Mouse (Mus musculus) myocyte (in vitro differentiated cells): ENCODE measurements around the gene Slc25a48. TPM values are rescaled to one million over a fixed set of nuclear protein-coding genes. Genes with fewer than 3 reads are reported as not detected.
A peak's percentile ranks its signal among the peaks of the same experiment; 100 is the strongest.

ENCODE experiments used
- H3K27me3 ChIP-seq: one replicate; pipeline ENCODE4 v1.6.1; 2011; ENCODE audit not compliant: control insufficient read depth, insufficient read depth, insufficient read length
- H3K36me3 ChIP-seq: one replicate; pipeline ENCODE4 v1.6.1; 2011; ENCODE audit not compliant: control insufficient read depth, insufficient read depth
- H3K4me2 ChIP-seq: one replicate; pipeline ENCODE4 v1.6.1; 2011; ENCODE audit warnings: low read depth, control low read depth
- H3K4me3 ChIP-seq: one replicate; pipeline ENCODE4 v1.5.1; 2011; ENCODE audit warnings: mild to moderate bottlenecking, control low read depth, moderate library complexity
- H3K79me2 ChIP-seq: one replicate; pipeline ENCODE4 v1.6.1; 2011; ENCODE audit not compliant: control insufficient read depth, insufficient read depth
- H3ac ChIP-seq: one replicate; pipeline ENCODE4 v1.6.1; 2011; ENCODE audit not compliant: control insufficient read depth, insufficient read length
- CEBPB ChIP-seq: IDR thresholded peaks from 2 replicates; pipeline ENCODE4 v1.6.1; 2011; ENCODE audit warnings: mild to moderate bottlenecking, moderate library complexity; ENCODE audit not compliant: poor library complexity, insufficient read depth, severe bottlenecking
- E2F4 ChIP-seq: IDR thresholded peaks from one replicate; pipeline ENCODE4 v1.6.1; 2011; ENCODE audit warnings: mild to moderate bottlenecking, control low read depth, moderate library complexity; ENCODE audit not compliant: insufficient read depth
- MAX ChIP-seq: IDR thresholded peaks from one replicate; pipeline ENCODE4 v1.6.1; 2011; ENCODE audit warnings: low read depth, mild to moderate bottlenecking, control low read depth
- MYOD1 ChIP-seq, 3 experiments: IDR thresholded peaks; one replicate each; pipeline ENCODE4 v1.6.1; 2011; ENCODE audit warnings: control low read depth in 2 of 3, low read depth in 2 of 3, mild to moderate bottlenecking in 2 of 3, moderate library complexity in 1 of 3; ENCODE audit not compliant: insufficient read length in 2 of 3, control insufficient read depth in 1 of 3
- MYOG ChIP-seq, 3 experiments: IDR thresholded peaks; one replicate each; pipeline ENCODE4 v1.6.1; 2011; ENCODE audit warnings: control low read depth in 2 of 3, low read depth in 2 of 3, mild to moderate bottlenecking in 2 of 3; ENCODE audit not compliant: insufficient read length in 2 of 3, control insufficient read depth in 1 of 3, insufficient read depth in 1 of 3
- POLR2A ChIP-seq: IDR thresholded peaks from one replicate; pipeline ENCODE4 v1.6.1; 2011; ENCODE audit warnings: low read depth, mild to moderate bottlenecking, control low read depth, moderate library complexity; ENCODE audit not compliant: insufficient read length
- POLR2AphosphoS2 ChIP-seq: IDR thresholded peaks from one replicate; pipeline ENCODE4 v1.6.1; 2011; ENCODE audit warnings: low read depth, control low read depth; ENCODE audit not compliant: insufficient read length
- REST ChIP-seq: IDR thresholded peaks from one replicate; pipeline ENCODE4 v1.6.1; 2011; ENCODE audit warnings: mild to moderate bottlenecking, control low read depth, moderate library complexity; ENCODE audit not compliant: insufficient read depth, insufficient read length
- SRF ChIP-seq: IDR thresholded peaks from one replicate; pipeline ENCODE4 v1.6.1; 2011; ENCODE audit warnings: low read depth; ENCODE audit not compliant: control insufficient read depth, insufficient read length
- TCF12 ChIP-seq: IDR thresholded peaks from one replicate; pipeline ENCODE4 v1.6.1; 2011; ENCODE audit warnings: mild to moderate bottlenecking, control low read depth; ENCODE audit not compliant: poor library complexity, insufficient read depth, severe bottlenecking
- TCF3 ChIP-seq: IDR thresholded peaks from one replicate; pipeline ENCODE4 v1.6.1; 2011; ENCODE audit warnings: low read depth, control low read depth; ENCODE audit not compliant: insufficient read length
- USF1 ChIP-seq: IDR thresholded peaks from one replicate; pipeline ENCODE4 v1.6.1; 2011; ENCODE audit warnings: low read depth, mild to moderate bottlenecking, control low read depth, moderate library complexity
- polyA plus RNA-seq: library from polyadenylated mRNA; unstranded; fragments of >200 nt; fragmentation: generic; extraction: Trizol; gene quantifications from one replicate; pipeline ENCODE4 v1.2.1, GENCODE M21; 2012; ENCODE audit warnings: missing spikeins

Slc25a48 gene
- polyA plus RNA-seq, 1 experiment = not detected

- Histone ChIP-seq H3K27me3 (peaks cover 7% of the 10 kb centered on the region), H3K4me3 (no peak overlapping the region), H3K36me3 (no peaks in the 10 kb centered on the region), H3K79me2 (no peaks in the 10 kb centered on the region), H3ac (no peak overlapping the region), H3K4me2 (no peak overlapping the region)
- TF ChIP-seq POLR2A (no peak), MYOD1 (IDR thresholded peaks at IDR 0.05; ENCODE audit: control insufficient read depth in 1 of 3, insufficient read length in 2 of 3, low read depth in 2 of 3) (peak in 1 of 3 experiments; percentile 28)
These were observed 33.8 kb downstream of the Slc25a48 start for GRCm38 (mm10) chr13:56471951-56472350.

- no peak overlapping the region for H3K4me3 ChIP-seq
- H3K79me2 ChIP-seq = no peaks in the 10 kb centered on the region
- TF ChIP-seq MAX = no peak
- TF ChIP-seq E2F4 = no peak
- TF ChIP-seq TCF3 = no peak
- no peak for TF ChIP-seq CEBPB
- no peak for TF ChIP-seq POLR2AphosphoS2
- TF ChIP-seq REST = no peak
- TF ChIP-seq POLR2A = no peak
- TF ChIP-seq SRF = no peak
- TF ChIP-seq MYOD1 (IDR thresholded peaks at IDR 0.05; ENCODE audit: control insufficient read depth in 1 of 3, insufficient read length in 2 of 3, low read depth in 2 of 3) = no peak
- no peak for TF ChIP-seq MYOG (IDR thresholded peaks at IDR 0.05; ENCODE audit: control insufficient read depth in 1 of 3, insufficient read depth in 1 of 3, insufficient read length in 2 of 3, low read depth in 2 of 3)
- no peak for TF ChIP-seq TCF12
- no peak for TF ChIP-seq USF1
- no peaks in the 10 kb centered on the region for H3K36me3 ChIP-seq
- no peak overlapping the region for H3K4me2 ChIP-seq
- no peak overlapping the region for H3ac ChIP-seq
- peaks cover 7% of the 10 kb centered on the region for H3K27me3 ChIP-seq
These were observed 34.5 kb downstream of the Slc25a48 start for GRCm38 (mm10) chr13:56472661-56473060.

- Histone ChIP-seq H3ac (no peak overlapping the region), H3K4me3 (no peak overlapping the region), H3K27me3 (no peaks in the 10 kb centered on the region), H3K79me2 (no peaks in the 10 kb centered on the region), H3K4me2 (no peak overlapping the region), H3K36me3 (no peaks in the 10 kb centered on the region)
- TF ChIP-seq MYOG (IDR thresholded peaks at IDR 0.05; ENCODE audit: control insufficient read depth in 1 of 3, insufficient read depth in 1 of 3, insufficient read length in 2 of 3, low read depth in 2 of 3) = no peak
- no peak for TF ChIP-seq TCF3
- no peak for TF ChIP-seq TCF12
- no peak for TF ChIP-seq POLR2AphosphoS2
- no peak for TF ChIP-seq SRF
- no peak for TF ChIP-seq MYOD1 (IDR thresholded peaks at IDR 0.05; ENCODE audit: control insufficient read depth in 1 of 3, insufficient read length in 2 of 3, low read depth in 2 of 3)
- TF ChIP-seq MAX = no peak
- no peak for TF ChIP-seq USF1
- no peak for TF ChIP-seq E2F4
- no peak for TF ChIP-seq CEBPB
- TF ChIP-seq REST = no peak
- TF ChIP-seq POLR2A = no peak
These were observed 37.2 kb downstream of the Slc25a48 start for GRCm38 (mm10) chr13:56475363-56475762.

- no peaks in the 10 kb centered on the region for H3K79me2 ChIP-seq
- H3ac ChIP-seq = no peak overlapping the region
- H3K36me3 ChIP-seq = no peaks in the 10 kb centered on the region
- H3K27me3 ChIP-seq = peaks cover 6% of the 10 kb centered on the region
- H3K4me3 ChIP-seq = no peak overlapping the region
- TF ChIP-seq USF1 (no peak), TCF12 (no peak), MYOG (IDR thresholded peaks at IDR 0.05; ENCODE audit: control insufficient read depth in 1 of 3, insufficient read depth in 1 of 3, insufficient read length in 2 of 3, low read depth in 2 of 3) (no peak), E2F4 (no peak), MYOD1 (IDR thresholded peaks at IDR 0.05; ENCODE audit: control insufficient read depth in 1 of 3, insufficient read length in 2 of 3, low read depth in 2 of 3) (no peak), POLR2A (no peak)
- peak overlapping the region; percentile 55 for H3K4me2 ChIP-seq
These were observed 38.6 kb downstream of the Slc25a48 start for GRCm38 (mm10) chr13:56476790-56477189.

- TF ChIP-seq MYOG (IDR thresholded peaks at IDR 0.05; ENCODE audit: control insufficient read depth in 1 of 3, insufficient read depth in 1 of 3, insufficient read length in 2 of 3, low read depth in 2 of 3) (no peak), TCF3 (no peak), REST (no peak), POLR2A (no peak), E2F4 (no peak), USF1 (no peak), TCF12 (no peak)
- Histone ChIP-seq H3K36me3 (no peaks in the 10 kb centered on the region), H3K79me2 (no peaks in the 10 kb centered on the region), H3K4me2 (peak overlapping the region; percentile 55), H3K4me3 (no peak overlapping the region), H3ac (no peak overlapping the region), H3K27me3 (peaks cover 6% of the 10 kb centered on the region)
These were observed 39.1 kb downstream of the Slc25a48 start for GRCm38 (mm10) chr13:56477271-56477670.
